ENCODE assay signal across 9 mouse cellular contexts in genomic region chr13:53447609-53448008, GRCm38 (mm10). TPM values are rescaled to one million over a fixed set of nuclear protein-coding genes. Genes with fewer than 3 reads are reported as not detected.
DNase-seq lines count a peak whose midpoint lies in the region.
"Had no signal": no experiment of that assay in that cellular context is flagged by ENCODE, and none has a peak within 500 bp of the region (broad histone marks: within the 10 kb centered on the region; RNA-seq: fewer than 3 reads in every experiment).

No protein-coding gene starts in this region.

- no peak overlapping the region for H3K4me3 ChIP-seq in heart, embryonic 10.5 days
- H3K4me3 ChIP-seq: liver, embryonic 13.5 days had no signal

- H3K4me1 ChIP-seq in heart, embryonic 10.5 days: peaks cover 6% of the 10 kb centered on the region; the same call in 1 of the 2 replicates

- H3K9me3 ChIP-seq in heart, embryonic 10.5 days: no peaks in the 10 kb centered on the region
- H3K9me3 ChIP-seq: liver, embryonic 13.5 days had no signal

- DNase-seq in heart, embryonic 10.5 days (ENCODE audit: low spot score): peak; percentile 76
- no peak for DNase-seq in heart, adult 8-10 months (ENCODE audit: low spot score)
- DNase-seq in urinary bladder, postnatal 25 days (ENCODE audit: low spot score): peak; percentile 51
- DNase-seq in urinary bladder, postnatal 10 days (ENCODE audit: low spot score): no peak
- DNase-seq in kidney, postnatal 36 days: peak; percentile 23 to 72
- no peak for DNase-seq in right cerebral cortex, postnatal 36 days (ENCODE audit: low spot score in 2 of 2)
- DNase-seq in T-cell, adult 2 months (ENCODE audit: low spot score): no peak
- DNase-seq in cerebellum, adult 11 months: no peak
- DNase-seq: liver, embryonic 13.5 days had no signal

- H3K27me3 ChIP-seq in heart, embryonic 10.5 days (ENCODE audit: insufficient read depth, poor library complexity, severe bottlenecking): peaks cover 13% of the 10 kb centered on the region

- H3K36me3 ChIP-seq in heart, embryonic 10.5 days: no peaks in the 10 kb centered on the region
- H3K36me3 ChIP-seq: liver, embryonic 13.5 days had no signal

- H3K27ac ChIP-seq in heart, embryonic 10.5 days: no peak overlapping the region
- H3K27ac ChIP-seq: liver, embryonic 13.5 days had no signal

- 17% methylated on average over 6 of the region's 6 CpGs for WGBS in heart, embryonic 10.5 days

RNA-seq across cellular contexts. Expression of gene Msx2, which starts 25.3 kb away (rescaled TPM):
- 15.3 and 27.4 TPM in 2 replicates for polyA plus RNA-seq in heart, embryonic 10.5 days (2016; fragmentation: Nextera tagmentation; extraction: Ambion mirVana)
- under 1 TPM; 0.24 to 0.62 (median 0.45) TPM for total RNA-seq in heart, adult 8-10 months (2022)

Comparison
In these comparisons a context has a peak if more than half of its experiments do, and no peak if none do; other contexts are left out.
1. DNase-seq: peak in heart, embryonic 10.5 days (single experiment), urinary bladder, postnatal 25 days (single experiment) and kidney, postnatal 36 days (2 of 2); none in heart, adult 8-10 months (single experiment), urinary bladder, postnatal 10 days (single experiment), right cerebral cortex, postnatal 36 days (0 of 2), T-cell, adult 2 months (single experiment) and cerebellum, adult 11 months (single experiment).